Mouse (Mus musculus) limb, embryonic 14.5 days (tissue): ENCODE measurements around the gene Sgsm1. TPM values are rescaled to one million over a fixed set of nuclear protein-coding genes. Genes with fewer than 3 reads are reported as not detected.

Experiments
- ATAC-seq: fragments of 200-750 bp; cut with Nextera tagmentation; 2 replicates; pipeline ENCODE4 v1.8.0; 2017; ENCODE audit warnings: low read depth, moderate number of reproducible peaks, moderate TSS enrichment; ENCODE audit not compliant: low FRiP score
- DNase-seq: peaks from one replicate; pipeline ENCODE4 v3.0.0-alpha.2; 2015; ENCODE audit warnings: low spot score
- H3K27ac ChIP-seq: fragments of 300-500 bp; sonication (generic); replicated peaks from 2 replicates; pipeline ENCODE4 v1.5.1; 2014; ENCODE audit warnings: low read depth, mild to moderate bottlenecking, low read length, moderate library complexity, mixed read lengths
- H3K27me3 ChIP-seq: fragments of 300-500 bp; sonication (generic); 2 replicates; pipeline ENCODE4 v1.6.1; 2014; ENCODE audit warnings: low read length, mixed read lengths; ENCODE audit not compliant: control insufficient read depth, insufficient read depth
- H3K36me3 ChIP-seq: fragments of 300-500 bp; sonication (generic); 2 replicates; pipeline ENCODE4 v1.6.1; 2014; ENCODE audit warnings: mild to moderate bottlenecking, low read length, moderate library complexity, mixed read lengths; ENCODE audit not compliant: control insufficient read depth, insufficient read depth
- H3K4me1 ChIP-seq: fragments of 300-500 bp; sonication (generic); 2 replicates; pipeline ENCODE4 v1.6.1; 2014; ENCODE audit warnings: antibody characterized with exemption, low read length, mixed read lengths; ENCODE audit not compliant: control insufficient read depth, insufficient read depth
- H3K4me2 ChIP-seq: fragments of 300-500 bp; sonication (generic); replicated peaks from 2 replicates; pipeline ENCODE4 v1.6.1; 2014; ENCODE audit warnings: low read depth, mild to moderate bottlenecking, low read length, moderate library complexity; ENCODE audit not compliant: severe bottlenecking
- H3K4me3 ChIP-seq: fragments of 300-500 bp; sonication (generic); replicated peaks from 2 replicates; pipeline ENCODE4 v1.5.1; 2014; ENCODE audit warnings: low read length
- H3K9ac ChIP-seq: fragments of 300-500 bp; sonication (generic); 2 replicates; pipeline ENCODE4 v1.6.1; 2014; ENCODE audit warnings: mild to moderate bottlenecking, low read depth, low read length, moderate library complexity; ENCODE audit not compliant: severe bottlenecking
- H3K9me3 ChIP-seq: fragments of 300-500 bp; sonication (generic); 2 replicates; pipeline ENCODE4 v1.6.1; 2016; ENCODE audit warnings: low read length; ENCODE audit not compliant: control insufficient read depth
- POLR2A ChIP-seq: fragments of 200-500 bp; IDR thresholded peaks from 2 replicates; pipeline ENCODE4 v1.8.0; 2012; ENCODE audit warnings: inconsistent platforms, mild to moderate bottlenecking, moderate library complexity, borderline replicate concordance; ENCODE audit not compliant: insufficient read depth, insufficient read length; ENCODE audit errors: extremely low read depth
- WGBS: fragments of 180-500 bp; shearing (Covaris S2); extraction: QIAGEN DNeasy Blood & Tissue Kit; methylation state at CpG from one replicate; pipeline ENCODE4 v1.1.7; 2014; 5-methylcytosine and 5-hydroxymethylcytosine counted together
- polyA plus RNA-seq, 2 experiments: library from polyadenylated mRNA; depleted of rRNA in 1 of 2; stranded (reverse) in 1 of 2; unstranded in 1 of 2; fragments of >200 nt; fragmentation: Nextera tagmentation in 1 of 2; extraction: Ambion mirVana in 1 of 2; gene quantifications; 2 replicates each; pipeline versions ENCODE4 v1.2.1 to v1.2.3; 2012 to 2014

The Sgsm1 gene
- polyA plus RNA-seq, 2 experiments = 1.2 to 3.3 TPM

DNA sequence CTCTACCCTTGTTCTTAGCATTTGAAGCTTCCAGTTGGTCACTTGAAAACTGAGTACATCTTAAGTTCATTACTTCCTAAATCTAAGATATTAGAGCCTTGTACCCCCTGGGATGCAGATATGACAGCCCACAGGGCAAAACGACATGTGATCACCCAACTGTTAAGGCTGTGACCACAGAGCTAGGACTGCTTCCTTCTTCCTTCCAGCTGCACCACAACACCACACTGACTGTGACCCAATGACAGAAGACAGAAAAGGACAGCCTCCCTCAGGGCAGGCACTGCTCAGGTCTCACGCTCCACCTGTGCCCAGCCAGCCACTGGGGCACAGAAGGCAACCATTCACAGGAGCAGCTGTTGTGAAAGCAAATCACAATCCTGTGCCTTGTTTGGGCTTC lies 26.9 kb downstream of the Sgsm1 start:
- DNase-seq = no peak
- H3K27ac ChIP-seq = no peak overlapping the region
- H3K27me3 ChIP-seq = peaks cover 22% of the 10 kb centered on the region
- no peak overlapping the region for H3K9ac ChIP-seq
- 67% methylated on average over 2 of the region's 2 CpGs for WGBS
- H3K4me1 ChIP-seq = no peaks in the 10 kb centered on the region
- no peak overlapping the region for H3K4me2 ChIP-seq
- no peak for TF ChIP-seq POLR2A
- H3K4me3 ChIP-seq = no peak overlapping the region
- no peaks in the 10 kb centered on the region for H3K36me3 ChIP-seq
- no peak for ATAC-seq
- H3K9me3 ChIP-seq = no peaks in the 10 kb centered on the region

DNA sequence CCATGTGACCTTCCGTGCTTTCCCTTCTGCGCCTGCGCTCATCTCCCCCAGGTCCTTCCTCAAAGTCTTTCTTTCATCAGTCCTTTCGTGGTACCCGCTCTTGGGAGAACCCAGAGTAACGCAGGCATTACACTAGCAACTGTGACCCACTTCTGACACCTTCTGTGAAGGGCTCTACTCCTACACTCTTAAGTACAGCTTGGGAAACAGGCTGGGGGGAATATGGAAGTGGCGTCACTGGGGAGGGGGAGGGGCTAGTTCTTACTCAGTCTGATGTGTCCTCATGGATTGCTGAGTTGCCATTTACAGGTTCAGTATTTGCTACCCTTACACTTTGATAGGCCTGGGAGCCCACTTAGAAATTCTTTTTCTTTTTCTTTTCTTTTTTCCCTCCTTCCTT lies 29.0 kb downstream of the Sgsm1 start:
- TF ChIP-seq POLR2A = no peak
- no peak overlapping the region for H3K27ac ChIP-seq
- ATAC-seq = no peak
- H3K4me2 ChIP-seq = no peak overlapping the region
- no peak overlapping the region for H3K9ac ChIP-seq
- DNase-seq = no peak
- H3K4me1 ChIP-seq = no peaks in the 10 kb centered on the region
- no peaks in the 10 kb centered on the region for H3K9me3 ChIP-seq
- no peaks in the 10 kb centered on the region for H3K27me3 ChIP-seq
- H3K4me3 ChIP-seq = no peak overlapping the region
- H3K36me3 ChIP-seq = no peaks in the 10 kb centered on the region
- 93% methylated on average over 7 of the region's 7 CpGs for WGBS

DNA sequence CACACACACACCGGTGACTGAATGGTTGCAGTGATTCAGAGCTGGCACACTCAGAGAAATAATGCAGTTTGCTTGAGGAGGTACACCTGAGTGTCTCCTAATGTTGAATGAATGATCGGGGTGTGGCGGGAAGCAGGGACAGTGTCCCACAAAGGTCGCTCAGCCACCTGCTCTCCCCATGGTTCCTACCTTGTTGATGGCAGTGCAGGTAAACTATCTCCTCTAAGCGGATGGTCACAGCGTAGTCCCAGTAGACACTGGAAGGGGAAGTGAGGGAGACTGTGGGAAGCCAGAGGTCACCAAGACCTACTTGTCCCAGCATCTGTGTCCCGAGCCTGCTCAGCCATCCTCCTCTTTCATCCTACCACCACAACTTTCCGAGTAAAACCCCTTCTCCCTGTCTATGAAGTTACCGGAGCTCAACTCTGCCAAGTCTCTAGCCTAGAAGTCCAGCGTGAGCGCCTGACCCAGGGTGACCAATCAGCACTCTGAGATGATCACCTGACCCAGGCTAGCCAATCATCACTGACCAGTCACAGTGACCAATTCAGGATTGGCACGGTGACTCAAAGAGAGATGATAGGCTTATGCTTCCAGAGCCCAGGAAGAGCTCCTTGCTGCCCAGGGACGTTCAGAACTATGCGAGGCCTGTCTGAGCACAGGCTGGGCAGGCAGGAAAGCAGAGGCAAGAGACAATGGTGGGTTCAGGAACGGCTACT lies 30.3 kb downstream of the Sgsm1 start:
- DNase-seq = peak; percentile 13
- H3K4me3 ChIP-seq = peak overlapping the region; percentile 17; the same call in 1 of the 2 replicates
- no peaks in the 10 kb centered on the region for H3K9me3 ChIP-seq
- WGBS = 23% methylated on average over 15 of the region's 15 CpGs
- H3K9ac ChIP-seq = no peak overlapping the region
- peak overlapping the region; percentile 35 for H3K4me2 ChIP-seq
- TF ChIP-seq POLR2A = no peak
- H3K4me1 ChIP-seq = no peaks in the 10 kb centered on the region
- no peak overlapping the region for H3K27ac ChIP-seq
- H3K27me3 ChIP-seq = no peaks in the 10 kb centered on the region
- H3K36me3 ChIP-seq = no peaks in the 10 kb centered on the region
- ATAC-seq = no peak

DNA sequence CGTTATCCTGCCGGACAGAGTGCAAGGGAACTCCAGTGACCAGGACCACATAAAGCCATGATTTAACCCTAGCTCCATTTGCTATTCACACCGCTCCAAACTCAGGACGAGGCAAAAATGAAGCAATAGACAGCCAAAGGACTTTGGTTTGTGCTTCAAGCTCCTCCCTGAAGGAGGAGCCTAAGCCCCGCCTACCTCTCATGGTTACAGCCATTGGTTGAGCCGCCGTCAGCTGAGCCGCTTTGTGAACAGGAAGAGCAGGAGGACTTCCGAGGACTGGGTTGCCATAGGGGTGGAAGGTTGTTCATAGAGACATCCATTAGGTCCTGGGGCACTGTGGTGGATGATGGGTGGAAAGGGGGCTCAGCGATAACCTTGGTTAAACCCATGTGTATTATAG lies 34.7 kb downstream of the Sgsm1 start:
- no peak overlapping the region for H3K27ac ChIP-seq
- ATAC-seq (no peak), DNase-seq (no peak)
- no peaks in the 10 kb centered on the region for H3K36me3 ChIP-seq
- no peaks in the 10 kb centered on the region for H3K4me1 ChIP-seq
- no peaks in the 10 kb centered on the region for H3K27me3 ChIP-seq
- H3K4me3 ChIP-seq = no peak overlapping the region
- H3K9me3 ChIP-seq = no peaks in the 10 kb centered on the region
- H3K9ac ChIP-seq = no peak overlapping the region
- H3K4me2 ChIP-seq = no peak overlapping the region
- 67% methylated on average over 10 of the region's 10 CpGs for WGBS
- no peak for TF ChIP-seq POLR2A

DNA sequence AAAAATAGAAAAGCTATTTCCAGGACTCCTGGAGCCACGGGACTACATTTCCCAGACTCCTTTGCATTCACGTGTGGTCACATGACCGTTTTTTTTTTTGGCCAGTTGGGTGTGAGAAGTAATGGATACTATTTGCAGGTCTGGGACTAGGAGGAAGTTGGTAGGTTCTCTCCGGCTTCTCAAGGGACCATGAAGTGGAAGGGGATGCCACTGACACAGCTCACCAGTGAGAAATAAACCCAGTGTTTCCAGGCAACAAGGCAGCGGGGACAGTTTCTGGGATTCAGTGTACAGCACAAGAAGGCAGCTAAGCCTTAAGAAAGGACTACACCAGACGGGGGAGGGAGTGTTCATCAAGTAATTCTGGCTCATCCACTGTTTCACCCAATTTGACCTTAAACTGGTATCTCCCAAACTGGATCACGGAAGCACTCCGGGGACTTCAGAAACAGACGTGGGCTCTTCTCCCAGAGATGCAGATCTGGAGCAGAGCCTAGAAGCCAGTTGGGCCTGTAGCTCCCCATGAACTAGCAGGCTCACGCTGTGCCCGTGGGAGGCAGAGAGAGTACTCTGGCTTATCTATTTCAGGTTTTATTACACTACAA lies 39.3 kb downstream of the Sgsm1 start:
- no peak for TF ChIP-seq POLR2A
- H3K4me2 ChIP-seq = no peak overlapping the region
- no peak overlapping the region for H3K4me3 ChIP-seq
- no peak for DNase-seq
- no peaks in the 10 kb centered on the region for H3K27me3 ChIP-seq
- no peak overlapping the region for H3K27ac ChIP-seq
- no peak overlapping the region for H3K9ac ChIP-seq
- H3K4me1 ChIP-seq = no peaks in the 10 kb centered on the region
- no peaks in the 10 kb centered on the region for H3K36me3 ChIP-seq
- H3K9me3 ChIP-seq = no peaks in the 10 kb centered on the region
- no peak for ATAC-seq
- 70% methylated on average over 11 of the region's 11 CpGs for WGBS

DNA sequence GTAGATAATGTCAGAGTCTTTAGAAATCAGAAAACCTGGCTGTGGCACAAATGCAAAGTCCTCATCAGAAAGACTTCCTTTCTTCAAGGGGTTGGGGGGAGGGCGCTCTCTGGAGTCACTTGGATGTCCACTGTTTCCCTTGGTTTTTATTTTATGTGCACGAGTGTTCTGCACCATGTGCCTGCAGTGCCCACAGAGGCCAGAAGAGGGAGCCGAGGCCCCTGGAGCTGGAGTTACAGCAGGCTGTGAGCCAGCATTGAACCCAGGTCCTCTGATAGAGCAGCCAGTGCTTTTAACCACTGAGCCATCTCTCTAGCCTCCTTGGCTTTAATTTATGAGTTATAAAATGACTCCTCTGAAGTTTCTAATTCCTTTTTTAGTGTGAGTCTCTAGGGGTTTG lies 40.5 kb downstream of the Sgsm1 start:
- no peak for TF ChIP-seq POLR2A
- no peaks in the 10 kb centered on the region for H3K9me3 ChIP-seq

More for the DNA sequence above, 40.5 kb downstream of the Sgsm1 start:
- DNase-seq (no peak), ATAC-seq (no peak)
- Histone ChIP-seq H3K4me2 (no peak overlapping the region), H3K4me1 (no peaks in the 10 kb centered on the region), H3K9ac (no peak overlapping the region), H3K36me3 (no peaks in the 10 kb centered on the region), H3K27me3 (no peaks in the 10 kb centered on the region), H3K27ac (no peak overlapping the region), H3K4me3 (no peak overlapping the region)
- 82% methylated on average over 3 of the region's 3 CpGs for WGBS
